Mouse (Mus musculus) kidney, embryonic 15.5 days (tissue): ENCODE data around the gene Dtnbp1. TPM values are rescaled to one million over a fixed set of nuclear protein-coding genes. Genes with fewer than 3 reads are reported as not detected.

ENCODE experiments used
- ATAC-seq: fragments of 200-750 bp; cut with Nextera tagmentation; replicated peaks from 2 replicates; pipeline ENCODE4 v1.8.0; 2017; ENCODE audit warnings: moderate TSS enrichment; ENCODE audit not compliant: low FRiP score
- H3K27ac ChIP-seq: fragments of 300-500 bp; sonication (generic); 2 replicates; pipeline ENCODE4 v1.5.1; 2015; ENCODE audit warnings: mild to moderate bottlenecking, inconsistent platforms
- H3K27me3 ChIP-seq: fragments of 300-500 bp; sonication (generic); 2 replicates; pipeline ENCODE4 v1.6.1; 2015; ENCODE audit warnings: inconsistent platforms
- H3K36me3 ChIP-seq: fragments of 300-500 bp; sonication (generic); 2 replicates; pipeline ENCODE4 v1.6.1; 2015; ENCODE audit warnings: inconsistent platforms
- H3K4me1 ChIP-seq: fragments of 300-500 bp; sonication (generic); 2 replicates; pipeline ENCODE4 v1.6.1; 2015; ENCODE audit warnings: inconsistent platforms
- H3K4me2 ChIP-seq: fragments of 300-500 bp; sonication (generic); 2 replicates; pipeline ENCODE4 v1.6.1; 2015; ENCODE audit warnings: moderate library complexity, mild to moderate bottlenecking, inconsistent platforms
- H3K4me3 ChIP-seq: fragments of 300-500 bp; sonication (generic); replicated peaks from 2 replicates; pipeline ENCODE4 v1.5.1; 2015; ENCODE audit warnings: mild to moderate bottlenecking, inconsistent platforms
- H3K9ac ChIP-seq: fragments of 300-500 bp; sonication (generic); 2 replicates; pipeline ENCODE4 v1.6.1; 2015; ENCODE audit warnings: mild to moderate bottlenecking, inconsistent platforms
- H3K9me3 ChIP-seq: fragments of 300-500 bp; sonication (generic); replicated peaks from 2 replicates; pipeline ENCODE4 v1.6.1; 2016; ENCODE audit warnings: inconsistent platforms
- WGBS: fragments of 180-500 bp; shearing (Covaris S2); methylation state at CpG from one replicate; pipeline ENCODE4 v1.1.7; 2015; ENCODE audit warnings: mixed read lengths; 5-methylcytosine and 5-hydroxymethylcytosine counted together
- polyA plus RNA-seq: library from polyadenylated mRNA; unstranded; fragments of >200 nt; fragmentation: Nextera tagmentation; extraction: Ambion mirVana; gene quantifications from 2 replicates; pipeline ENCODE4 v1.2.1, GENCODE M21; 2015

Gene Dtnbp1
- polyA plus RNA-seq, 1 experiment from 2014 or later: 84.1 TPM

DNA sequence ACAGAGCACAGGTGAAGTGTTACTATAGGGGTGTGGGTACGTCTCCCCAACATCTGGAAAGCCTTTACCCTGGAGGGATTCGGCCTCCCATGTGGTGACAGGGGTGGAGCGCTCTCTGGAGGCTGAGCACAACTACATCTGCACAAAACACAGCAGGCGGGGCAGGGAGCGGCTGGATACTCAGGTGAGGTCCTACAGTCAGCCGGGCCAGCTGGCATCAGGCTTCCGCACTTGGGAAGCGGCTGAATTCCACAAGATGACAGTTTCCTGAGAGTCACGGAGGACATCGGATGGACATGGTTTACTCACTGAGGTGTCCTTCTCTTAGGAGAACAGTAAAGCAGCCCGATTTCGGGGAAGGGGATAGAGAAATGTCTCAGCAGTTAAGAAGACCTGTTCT lies 2.7 kb downstream of the Dtnbp1 start:
- no peak for ATAC-seq
- H3K27me3 ChIP-seq: no peaks in the 10 kb centered on the region

DNA sequence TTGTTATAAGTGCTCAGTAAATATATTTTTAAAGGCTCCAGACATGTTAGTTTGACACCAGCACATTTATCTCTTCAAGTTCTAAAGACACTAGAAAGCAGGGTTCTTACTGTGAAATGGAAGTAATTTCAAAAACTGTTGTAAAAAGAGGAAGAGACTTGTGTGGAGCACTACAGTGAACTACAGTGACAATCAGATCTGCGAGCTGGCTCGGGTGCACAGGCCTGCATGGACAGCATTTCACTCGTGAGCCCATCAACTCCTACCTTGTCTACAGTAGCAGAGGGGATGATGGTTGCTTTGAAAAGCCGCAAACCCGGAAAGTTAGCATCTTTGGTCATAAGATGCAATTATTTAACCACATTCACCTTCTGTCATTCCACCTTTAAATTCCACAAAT lies 5.6 kb downstream of the Dtnbp1 start:
- no peak for ATAC-seq
- H3K4me2 ChIP-seq: no peak overlapping the region
- no peaks in the 10 kb centered on the region for H3K27me3 ChIP-seq
- peaks cover 23% of the 10 kb centered on the region for H3K36me3 ChIP-seq
- no peaks in the 10 kb centered on the region for H3K9me3 ChIP-seq
- H3K4me1 ChIP-seq: peaks cover 10% of the 10 kb centered on the region
- no peak overlapping the region for H3K4me3 ChIP-seq
- 85% methylated on average over 5 of the region's 5 CpGs for WGBS
- H3K27ac ChIP-seq: no peak overlapping the region
- H3K9ac ChIP-seq: no peak overlapping the region

More for the DNA sequence above, 2.7 kb downstream of the Dtnbp1 start:
- H3K36me3 ChIP-seq: peaks cover 11% of the 10 kb centered on the region; the same call in 1 of the 2 replicates
- H3K9ac ChIP-seq: no peak overlapping the region
- 92% methylated on average over 12 of the region's 12 CpGs for WGBS
- no peak overlapping the region for H3K4me3 ChIP-seq
- H3K4me1 ChIP-seq: peaks cover 17% of the 10 kb centered on the region
- no peaks in the 10 kb centered on the region for H3K9me3 ChIP-seq
- H3K27ac ChIP-seq: no peak overlapping the region
- H3K4me2 ChIP-seq: no peak overlapping the region

DNA sequence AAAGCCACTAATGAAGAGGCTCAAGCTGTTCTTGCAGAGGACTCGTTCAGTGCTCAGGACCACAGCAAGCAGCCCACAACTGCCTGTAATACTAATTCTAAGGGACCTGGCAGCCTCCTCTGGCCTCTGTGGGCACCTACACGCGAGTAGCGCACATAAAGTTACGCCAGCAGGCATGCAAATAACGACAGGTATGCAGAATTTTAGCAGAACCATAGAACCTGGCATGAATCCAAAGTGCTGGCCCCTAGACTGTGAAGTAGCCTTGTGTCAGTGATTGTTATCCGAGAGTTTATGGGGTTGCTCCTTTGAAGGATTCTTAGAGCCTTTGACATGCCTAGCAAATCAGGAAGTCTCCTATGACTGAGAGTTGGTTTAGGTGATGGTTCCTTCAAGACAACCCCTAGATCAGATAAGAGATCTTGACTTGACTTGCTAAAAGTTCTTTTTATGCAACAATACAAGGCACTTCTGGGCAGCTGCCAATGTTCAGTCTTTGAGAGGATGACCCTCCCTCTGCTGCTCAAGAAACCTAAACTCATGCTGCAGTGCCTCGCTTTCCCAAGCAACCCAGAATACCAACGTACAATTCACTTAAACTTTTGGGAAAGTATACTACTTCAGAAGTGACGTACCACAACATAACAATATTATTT lies 9.3 kb downstream of the Dtnbp1 start:
- H3K4me2 ChIP-seq: no peak overlapping the region
- H3K27ac ChIP-seq: no peak overlapping the region
- no peak overlapping the region for H3K9ac ChIP-seq
- H3K4me3 ChIP-seq: no peak overlapping the region
- H3K27me3 ChIP-seq: no peaks in the 10 kb centered on the region
- H3K9me3 ChIP-seq: no peaks in the 10 kb centered on the region
- H3K36me3 ChIP-seq: peaks cover 27% of the 10 kb centered on the region
- 80% methylated on average over 10 of the region's 10 CpGs for WGBS
- H3K4me1 ChIP-seq: no peaks in the 10 kb centered on the region
- ATAC-seq: no peak

DNA sequence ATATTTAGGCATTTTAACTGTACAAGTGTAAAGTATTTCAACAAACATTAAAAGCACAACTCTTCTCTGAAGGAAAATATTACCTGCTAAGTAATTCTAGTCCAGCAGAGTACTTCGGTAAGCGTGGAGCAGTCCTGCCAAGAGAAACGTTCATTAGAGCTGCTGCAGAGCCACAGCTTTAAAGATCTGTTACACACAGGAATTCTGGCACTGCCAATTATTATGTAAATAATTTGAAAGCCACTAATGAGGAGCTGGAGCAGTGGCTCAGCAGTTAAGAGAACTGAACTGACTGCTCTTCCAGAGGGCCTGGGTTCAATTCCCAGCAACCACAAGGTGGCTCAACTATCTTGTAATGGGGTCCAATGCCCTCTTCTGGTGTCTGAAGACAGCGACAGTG lies 10.0 kb downstream of the Dtnbp1 start:
- ATAC-seq: no peak
- Histone ChIP-seq H3K4me1 (0 out of 2 replicates have a peak, but pooled peaks cover 2% of the 10 kb centered on the region), H3K27ac (no peak overlapping the region), H3K9ac (no peak overlapping the region), H3K9me3 (no peaks in the 10 kb centered on the region), H3K4me2 (no peak overlapping the region), H3K36me3 (peaks cover 27% of the 10 kb centered on the region), H3K4me3 (no peak overlapping the region), H3K27me3 (no peaks in the 10 kb centered on the region)
- WGBS: 88% methylated on average over 4 of the region's 4 CpGs

DNA sequence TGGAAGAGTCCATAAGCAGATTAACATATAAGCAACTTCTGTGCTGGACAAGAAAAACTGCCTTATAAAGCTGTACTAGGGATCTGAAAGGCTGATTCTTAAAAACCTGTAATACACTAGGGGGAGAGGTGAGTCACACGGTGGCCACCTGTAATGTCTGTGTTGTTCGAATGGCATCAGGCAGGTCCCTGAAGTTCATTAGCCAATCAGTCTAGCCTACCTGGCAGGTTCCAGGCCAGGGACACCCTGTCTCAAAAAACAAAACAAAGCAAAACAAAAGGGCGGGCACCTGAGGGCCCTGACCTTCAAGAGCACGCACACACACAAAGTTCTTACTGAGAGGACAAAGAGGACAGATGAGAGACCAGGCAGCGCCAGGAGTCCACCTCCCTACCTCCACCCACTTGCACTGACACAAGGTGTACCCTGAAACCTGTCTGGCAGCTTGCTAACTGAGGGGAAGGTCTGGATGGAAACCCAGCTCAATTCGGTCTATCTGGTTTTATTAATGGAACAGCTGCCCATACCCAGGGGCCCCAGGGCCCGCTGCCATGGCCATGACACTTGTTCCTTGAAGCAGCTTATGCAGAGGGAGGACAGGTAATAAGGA lies 11.8 kb downstream of the Dtnbp1 start:
- Histone ChIP-seq H3K36me3 (peaks cover 31% of the 10 kb centered on the region), H3K27me3 (no peaks in the 10 kb centered on the region), H3K27ac (no peak overlapping the region), H3K4me3 (no peak overlapping the region), H3K4me1 (peaks cover 9% of the 10 kb centered on the region), H3K4me2 (no peak overlapping the region), H3K9me3 (no peaks in the 10 kb centered on the region), H3K9ac (no peak overlapping the region)
- WGBS: 88% methylated on average over 7 of the region's 7 CpGs
- ATAC-seq: no peak

DNA sequence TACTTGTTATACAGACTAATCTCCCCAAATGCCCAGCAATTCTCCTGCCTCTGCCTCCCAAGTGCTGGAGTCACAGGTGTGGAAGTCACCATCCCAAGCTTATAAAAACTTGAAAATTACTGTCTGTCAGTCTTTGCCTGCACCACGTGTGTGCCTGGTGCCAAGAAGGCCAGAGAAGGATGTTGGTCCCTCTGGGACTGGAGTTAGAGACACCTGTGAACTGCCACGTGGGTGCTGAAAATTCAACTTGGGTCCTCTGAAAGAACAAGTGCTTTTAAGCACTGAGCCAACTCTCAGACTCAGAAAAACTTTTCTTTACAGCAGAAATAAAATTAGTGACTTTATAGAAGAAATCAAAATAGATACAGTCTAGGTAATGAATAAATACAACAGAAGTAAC lies 15.6 kb downstream of the Dtnbp1 start:
- Histone ChIP-seq H3K36me3 (peaks cover 37% of the 10 kb centered on the region), H3K9ac (no peak overlapping the region), H3K4me3 (no peak overlapping the region), H3K4me1 (peaks cover 9% of the 10 kb centered on the region), H3K27me3 (no peaks in the 10 kb centered on the region), H3K27ac (no peak overlapping the region), H3K4me2 (no peak overlapping the region), H3K9me3 (no peaks in the 10 kb centered on the region)
- ATAC-seq: no peak
- WGBS: 71% methylated on average over 2 of the region's 2 CpGs

DNA sequence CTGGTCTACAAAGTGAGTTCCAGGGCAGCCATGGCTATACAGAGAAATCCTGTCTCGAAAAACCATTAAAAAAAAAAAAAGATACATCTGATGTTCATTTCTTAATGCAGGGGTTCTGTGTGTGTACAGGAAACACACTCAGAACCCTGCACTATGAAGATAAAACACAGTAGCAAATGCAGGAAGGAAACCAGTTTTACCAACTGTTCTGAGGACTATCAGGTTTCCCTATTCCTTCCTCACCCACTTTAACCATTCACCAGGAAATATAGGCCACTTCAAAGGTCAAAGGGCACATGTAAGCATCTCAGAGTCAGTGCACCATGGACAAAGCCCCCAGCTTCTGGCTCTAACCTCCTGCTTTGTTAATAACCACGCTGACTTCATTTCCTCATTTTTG lies 16.6 kb downstream of the Dtnbp1 start:
- Histone ChIP-seq H3K4me2 (no peak overlapping the region), H3K27ac (no peak overlapping the region; the same call in 1 of the 2 replicates), H3K4me1 (peaks cover 9% of the 10 kb centered on the region), H3K27me3 (no peaks in the 10 kb centered on the region), H3K9me3 (no peaks in the 10 kb centered on the region), H3K36me3 (peaks cover 40% of the 10 kb centered on the region), H3K4me3 (no peak overlapping the region), H3K9ac (no peak overlapping the region)
- 56% methylated on average over 2 of the region's 2 CpGs for WGBS
- ATAC-seq: no peak

DNA sequence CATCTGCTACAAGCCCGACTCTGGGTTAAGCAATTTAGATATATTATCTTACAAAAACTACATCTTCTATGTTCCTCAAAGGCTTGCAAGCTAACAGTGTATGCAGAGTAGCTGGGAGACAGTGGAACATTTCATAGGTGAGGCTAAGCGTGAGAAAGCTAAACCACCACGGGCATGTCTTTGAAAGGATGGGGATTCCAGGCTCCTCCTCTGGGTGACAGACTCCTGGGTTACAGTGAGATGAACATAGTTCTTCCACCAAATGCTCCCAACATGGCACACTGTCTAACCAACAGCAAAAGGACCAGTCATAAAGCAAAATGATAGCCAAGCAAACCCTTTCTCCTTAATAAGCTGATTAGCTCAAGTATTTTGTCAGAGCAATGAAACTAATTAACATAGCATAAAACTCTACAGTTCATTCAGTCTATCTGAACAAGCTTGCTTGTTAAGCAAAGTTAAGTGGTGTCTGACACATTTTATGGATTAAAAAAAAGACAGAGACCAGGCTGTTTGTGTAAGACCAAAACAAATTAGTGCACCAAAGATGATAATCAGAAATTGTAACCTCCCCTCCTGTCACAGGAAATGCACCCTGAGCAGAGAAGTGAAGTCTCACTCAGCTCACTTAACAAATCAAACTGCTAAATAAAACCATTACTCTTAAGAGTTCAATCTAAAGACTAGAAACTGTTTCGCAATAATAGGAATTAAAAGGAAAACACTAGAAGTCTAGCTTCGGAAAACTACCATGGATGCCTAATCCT lies 18.1 kb downstream of the Dtnbp1 start:
- no peak overlapping the region for H3K9ac ChIP-seq
- H3K4me3 ChIP-seq: no peak overlapping the region
- H3K9me3 ChIP-seq: no peaks in the 10 kb centered on the region
- H3K4me2 ChIP-seq: no peak overlapping the region
- no peak for ATAC-seq
- no peak overlapping the region for H3K27ac ChIP-seq
- WGBS: 85% methylated on average over 5 of the region's 5 CpGs
- peaks cover 37% of the 10 kb centered on the region for H3K36me3 ChIP-seq
- peaks cover 9% of the 10 kb centered on the region for H3K4me1 ChIP-seq
- no peaks in the 10 kb centered on the region for H3K27me3 ChIP-seq

DNA sequence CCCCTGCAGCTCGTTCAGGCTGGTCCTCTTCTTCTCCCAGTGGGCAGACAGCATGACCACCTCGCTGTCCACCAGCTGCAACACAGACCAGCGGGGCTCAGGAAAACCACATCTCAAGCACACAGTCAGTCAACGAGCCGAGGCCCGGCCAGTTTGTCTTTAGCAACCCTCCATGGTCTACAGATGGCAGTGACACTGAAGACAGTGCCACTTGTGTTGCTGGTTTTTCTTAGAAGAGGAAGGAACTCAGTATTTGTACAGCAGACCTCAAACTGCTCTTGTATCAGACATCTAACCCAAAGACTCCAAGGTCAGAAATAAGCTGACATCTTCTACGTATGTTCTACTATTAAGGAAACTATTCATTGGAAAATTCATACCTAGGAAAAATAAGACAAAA lies 19.1 kb downstream of the Dtnbp1 start:
- Histone ChIP-seq H3K4me1 (peaks cover 9% of the 10 kb centered on the region), H3K27ac (no peak overlapping the region), H3K27me3 (no peaks in the 10 kb centered on the region), H3K4me3 (no peak overlapping the region), H3K9ac (no peak overlapping the region), H3K36me3 (peaks cover 34% of the 10 kb centered on the region), H3K9me3 (no peaks in the 10 kb centered on the region), H3K4me2 (no peak overlapping the region)
- 85% methylated on average over 7 of the region's 7 CpGs for WGBS
- ATAC-seq: no peak

DNA sequence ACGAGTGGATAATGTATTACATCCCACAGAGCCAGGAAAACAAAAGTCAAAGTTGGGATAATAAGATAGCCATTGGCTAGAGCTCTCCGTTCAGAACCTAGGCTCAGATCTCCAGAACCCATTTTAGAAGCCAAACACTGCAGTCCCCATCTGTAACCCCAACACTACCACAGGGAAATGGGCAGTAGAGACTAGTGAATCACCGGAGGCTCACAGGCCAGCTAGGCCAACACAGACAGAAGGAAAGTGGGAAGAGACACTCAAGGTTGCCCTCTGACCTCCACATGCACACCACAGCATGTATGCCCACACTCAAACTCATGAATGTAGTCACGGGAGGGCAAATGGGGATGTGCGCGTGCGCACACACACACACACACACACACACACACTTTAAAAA lies 22.5 kb downstream of the Dtnbp1 start:
- Histone ChIP-seq H3K4me3 (no peak overlapping the region), H3K27ac (no peak overlapping the region), H3K27me3 (no peaks in the 10 kb centered on the region), H3K9me3 (no peaks in the 10 kb centered on the region), H3K4me1 (no peaks in the 10 kb centered on the region), H3K36me3 (peaks cover 27% of the 10 kb centered on the region), H3K9ac (no peak overlapping the region), H3K4me2 (no peak overlapping the region)
- 95% methylated on average over 7 of the region's 7 CpGs for WGBS
- ATAC-seq: no peak

DNA sequence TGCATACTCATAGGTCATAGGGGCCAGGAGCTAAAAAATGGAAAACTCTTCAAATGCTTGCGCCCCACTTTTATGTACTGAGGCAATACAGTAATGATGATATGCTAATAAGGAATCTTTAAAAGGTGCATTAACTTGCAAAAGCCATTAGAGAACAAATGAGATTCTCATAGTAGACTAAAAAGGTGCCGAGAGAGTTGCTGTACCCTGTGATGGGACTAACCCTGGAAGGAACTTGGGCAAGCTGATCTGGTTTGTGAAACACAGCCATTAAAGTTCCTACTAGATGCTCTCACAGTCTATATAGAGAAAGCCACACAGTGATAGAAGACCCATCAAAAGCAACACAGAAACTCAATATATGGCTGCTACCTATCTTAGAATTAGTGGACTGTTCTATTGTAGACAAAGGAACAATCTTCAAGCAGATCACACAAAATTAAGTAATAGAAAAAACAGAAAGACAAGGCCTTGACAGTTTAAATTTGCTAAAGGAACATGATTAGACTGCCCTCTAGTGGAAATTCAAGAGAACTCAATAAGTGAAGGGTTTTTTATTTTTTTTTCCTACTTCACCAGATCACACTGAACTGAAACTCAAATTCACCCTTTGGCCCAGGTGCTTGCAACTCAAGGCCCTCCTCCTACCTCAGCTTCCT lies 24.3 kb downstream of the Dtnbp1 start:
- Histone ChIP-seq H3K27me3 (no peaks in the 10 kb centered on the region), H3K9ac (no peak overlapping the region), H3K27ac (no peak overlapping the region), H3K36me3 (peaks cover 23% of the 10 kb centered on the region), H3K4me1 (no peaks in the 10 kb centered on the region), H3K4me3 (no peak overlapping the region), H3K9me3 (no peaks in the 10 kb centered on the region), H3K4me2 (no peak overlapping the region)
- ATAC-seq: no peak
- WGBS: 78% methylated on average over 2 of the region's 2 CpGs

DNA sequence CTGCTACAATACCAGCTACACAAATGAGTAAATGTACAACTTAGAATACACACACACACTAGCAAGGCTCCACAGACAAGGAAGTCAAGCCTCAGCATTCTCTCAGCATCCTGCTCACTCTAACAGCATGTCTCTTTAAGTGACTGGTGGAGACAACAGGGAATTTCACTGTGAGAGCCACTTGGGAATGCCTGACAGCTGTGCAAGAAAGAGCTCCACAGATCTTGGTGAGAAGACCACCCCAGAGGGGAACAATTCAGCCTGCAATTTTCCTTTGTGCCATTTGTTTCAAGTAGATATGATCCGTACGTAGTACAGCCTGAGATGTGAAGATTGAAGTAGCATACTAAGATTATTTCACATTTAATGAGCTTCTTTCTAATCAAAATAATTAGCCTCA lies 24.9 kb downstream of the Dtnbp1 start:
- no peaks in the 10 kb centered on the region for H3K9me3 ChIP-seq
- peaks cover 17% of the 10 kb centered on the region for H3K36me3 ChIP-seq
- H3K27ac ChIP-seq: no peak overlapping the region
- 76% methylated on average over 2 of the region's 2 CpGs for WGBS
- no peaks in the 10 kb centered on the region for H3K4me1 ChIP-seq
- no peaks in the 10 kb centered on the region for H3K27me3 ChIP-seq
- no peak overlapping the region for H3K4me3 ChIP-seq
- H3K4me2 ChIP-seq: no peak overlapping the region
- ATAC-seq: no peak
- no peak overlapping the region for H3K9ac ChIP-seq
